Mouse (Mus musculus) hindbrain, embryonic 10.5 days (tissue): ENCODE measurements around the gene Gstp2. TPM values are rescaled to one million over a fixed set of nuclear protein-coding genes. Genes with fewer than 3 reads are reported as not detected.
"Not testable (repeated sequence)": the region's sequence is repeated elsewhere in the genome, so short reads cannot be mapped to it uniquely, and the experiment has no call there.

Source experiments
- DNase-seq: peaks from one replicate; pipeline ENCODE4 v3.0.0-alpha.2; 2017; ENCODE audit warnings: low spot score
- H3K27ac ChIP-seq: fragments of 300-500 bp; sonication (generic); 2 replicates; pipeline ENCODE4 v1.5.1; 2016; ENCODE audit warnings: mild to moderate bottlenecking, moderate library complexity
- H3K27me3 ChIP-seq: fragments of 300-500 bp; sonication (generic); 2 replicates; pipeline ENCODE4 v1.6.1; 2016; ENCODE audit warnings: mild to moderate bottlenecking; ENCODE audit not compliant: poor library complexity, insufficient read depth, severe bottlenecking
- H3K36me3 ChIP-seq: fragments of 300-500 bp; sonication (generic); 2 replicates; pipeline ENCODE4 v1.6.1; 2016; ENCODE audit warnings: mild to moderate bottlenecking, moderate library complexity
- H3K4me1 ChIP-seq: fragments of 300-500 bp; sonication (generic); replicated peaks from 2 replicates; pipeline ENCODE4 v1.6.1; 2016; ENCODE audit warnings: mild to moderate bottlenecking
- H3K4me3 ChIP-seq: fragments of 300-500 bp; sonication (generic); 2 replicates; pipeline ENCODE4 v1.5.1; 2016; ENCODE audit warnings: mild to moderate bottlenecking, moderate library complexity
- H3K9me3 ChIP-seq: fragments of 300-500 bp; sonication (generic); 2 replicates; pipeline ENCODE4 v1.6.1; 2016; ENCODE audit warnings: mild to moderate bottlenecking, moderate library complexity
- whole genome bisulfite sequencing: fragments of 180-500 bp; shearing (Covaris S2); methylation state at CpG from one replicate; pipeline ENCODE4 v1.1.7; 2016; 5-methylcytosine and 5-hydroxymethylcytosine counted together
- polyA plus RNA-seq: library from polyadenylated mRNA; unstranded; fragments of >200 nt; fragmentation: Nextera tagmentation; extraction: Ambion mirVana; gene quantifications from 2 replicates; pipeline ENCODE4 v1.2.1, GENCODE M21; 2016

The Gstp2 gene
- polyA plus RNA-seq, 1 experiment from 2014 or later: 2.1 TPM

GRCm38 (mm10) chr19:4066877-4067276, 21.1 kb upstream of the Gstp2 start:
- DNase-seq: no peak
- Histone ChIP-seq H3K27me3 (no peaks in the 10 kb centered on the region), H3K36me3 (no peaks in the 10 kb centered on the region), H3K4me1 (peaks cover 5% of the 10 kb centered on the region; the same call in 1 of the 2 replicates), H3K4me3 (no peak overlapping the region), H3K27ac (no peak overlapping the region), H3K9me3 (no peaks in the 10 kb centered on the region)

GRCm38 (mm10) chr19:4066280-4066679, 20.5 kb upstream of the Gstp2 start:
- Histone ChIP-seq H3K4me1 (peaks cover 5% of the 10 kb centered on the region; the same call in 1 of the 2 replicates), H3K27ac (no peak overlapping the region), H3K36me3 (no peaks in the 10 kb centered on the region), H3K4me3 (no peak overlapping the region), H3K9me3 (no peaks in the 10 kb centered on the region), H3K27me3 (no peaks in the 10 kb centered on the region)
- WGBS: 91% methylated on average over 6 of the region's 6 CpGs
- DNase-seq: no peak

- not testable (repeated sequence) for H3K4me1 ChIP-seq, H3K4me3 ChIP-seq, H3K27me3 ChIP-seq, H3K9me3 ChIP-seq, H3K36me3 ChIP-seq, H3K27ac ChIP-seq, DNase-seq
- WGBS: 54% methylated on average over 7 of the region's 11 CpGs
Observed at GRCm38 (mm10) chr19:4064501-4064900, 18.7 kb upstream of the Gstp2 start.

- not testable (repeated sequence) for DNase-seq, H3K4me3 ChIP-seq, H3K9me3 ChIP-seq, H3K4me1 ChIP-seq, H3K27ac ChIP-seq, H3K27me3 ChIP-seq, H3K36me3 ChIP-seq
- WGBS: 83% methylated on average over 4 of the region's 4 CpGs
Observed at GRCm38 (mm10) chr19:4063357-4063756, 17.5 kb upstream of the Gstp2 start.

- peaks cover 8% of the 10 kb centered on the region; the same call in 1 of the 2 replicates for H3K4me1 ChIP-seq
- no peaks in the 10 kb centered on the region for H3K27me3 ChIP-seq
- WGBS: 93% methylated on average over 6 of the region's 6 CpGs
- H3K36me3 ChIP-seq: no peaks in the 10 kb centered on the region
- H3K27ac ChIP-seq: no peak overlapping the region
- H3K9me3 ChIP-seq: no peaks in the 10 kb centered on the region
- H3K4me3 ChIP-seq: no peak overlapping the region
- DNase-seq: no peak
Observed at GRCm38 (mm10) chr19:4060899-4061465, 15.2 kb upstream of the Gstp2 start.

- not testable (repeated sequence) for H3K36me3 ChIP-seq, DNase-seq, H3K27ac ChIP-seq, H3K4me3 ChIP-seq, H3K9me3 ChIP-seq, H3K27me3 ChIP-seq
- WGBS: 88% methylated on average over 8 of the region's 8 CpGs
- peaks cover 12% of the 10 kb centered on the region for H3K4me1 ChIP-seq
Observed at GRCm38 (mm10) chr19:4060044-4060898, 14.4 kb upstream of the Gstp2 start.

- WGBS: 83% methylated on average over 15 of the region's 15 CpGs
- no peaks in the 10 kb centered on the region for H3K9me3 ChIP-seq
- H3K4me1 ChIP-seq: peaks cover 12% of the 10 kb centered on the region
- no peak within 1 kb of the TSS for H3K4me3 ChIP-seq
- no peak for DNase-seq
- H3K27me3 ChIP-seq: no peaks in the 10 kb centered on the region
- no peaks in the 10 kb centered on the region for H3K36me3 ChIP-seq
- H3K27ac ChIP-seq: no peak within 1 kb of the TSS
Observed at GRCm38 (mm10) chr19:4059069-4059740, 13.4 kb upstream of the Gstp2 start, which contains the start of gene Gstp3. Gene Gstp3 (minus strand): TSS chr19:4059569.

GRCm38 (mm10) chr19:4058581-4058980, 12.8 kb upstream of the Gstp2 start:
- Histone ChIP-seq H3K9me3 (no peaks in the 10 kb centered on the region), H3K4me1 (peaks cover 12% of the 10 kb centered on the region), H3K36me3 (no peaks in the 10 kb centered on the region), H3K27ac (no peak overlapping the region), H3K27me3 (no peaks in the 10 kb centered on the region), H3K4me3 (no peak overlapping the region)
- DNase-seq: no peak
- 86% methylated on average over 5 of the region's 5 CpGs for WGBS

GRCm38 (mm10) chr19:4057962-4058361, 12.1 kb upstream of the Gstp2 start:
- Histone ChIP-seq H3K4me1 (peaks cover 12% of the 10 kb centered on the region), H3K9me3 (no peaks in the 10 kb centered on the region), H3K27ac (no peak overlapping the region), H3K4me3 (no peak overlapping the region), H3K27me3 (no peaks in the 10 kb centered on the region), H3K36me3 (no peaks in the 10 kb centered on the region)
- WGBS: 93% methylated on average over 7 of the region's 7 CpGs
- no peak for DNase-seq

- H3K27ac ChIP-seq: no peak overlapping the region
- no peaks in the 10 kb centered on the region for H3K36me3 ChIP-seq
- no peak for DNase-seq
- peaks cover 12% of the 10 kb centered on the region for H3K4me1 ChIP-seq
- H3K4me3 ChIP-seq: no peak overlapping the region
- H3K27me3 ChIP-seq: no peaks in the 10 kb centered on the region
- 87% methylated on average over 13 of the region's 13 CpGs for WGBS
- H3K9me3 ChIP-seq: no peaks in the 10 kb centered on the region
Observed at GRCm38 (mm10) chr19:4057389-4057788, 11.6 kb upstream of the Gstp2 start.

- H3K27ac ChIP-seq: no peak overlapping the region
- 41% methylated on average over 4 of the region's 4 CpGs for WGBS
- no peak for DNase-seq
Observed at GRCm38 (mm10) chr19:4056727-4057126, 10.9 kb upstream of the Gstp2 start.

GRCm38 (mm10) chr19:4055947-4056693, 10.3 kb upstream of the Gstp2 start:
- Histone ChIP-seq H3K36me3 (no peaks in the 10 kb centered on the region), H3K4me1 (peaks cover 12% of the 10 kb centered on the region)
- 69% methylated on average over 15 of the region's 15 CpGs for WGBS

More at GRCm38 (mm10) chr19:4056727-4057126, 10.9 kb upstream of the Gstp2 start:
- H3K4me1 ChIP-seq: peaks cover 12% of the 10 kb centered on the region
- H3K27me3 ChIP-seq: no peaks in the 10 kb centered on the region
- no peaks in the 10 kb centered on the region for H3K9me3 ChIP-seq
- no peak overlapping the region for H3K4me3 ChIP-seq
- H3K36me3 ChIP-seq: no peaks in the 10 kb centered on the region

More at GRCm38 (mm10) chr19:4055947-4056693, 10.3 kb upstream of the Gstp2 start:
- Histone ChIP-seq H3K27me3 (no peaks in the 10 kb centered on the region), H3K27ac (no peak overlapping the region), H3K4me3 (no peak overlapping the region), H3K9me3 (no peaks in the 10 kb centered on the region)
- DNase-seq: no peak
